Comparison of ENCODE assay signal across 11 mouse cellular contexts in the genomic region with DNA sequence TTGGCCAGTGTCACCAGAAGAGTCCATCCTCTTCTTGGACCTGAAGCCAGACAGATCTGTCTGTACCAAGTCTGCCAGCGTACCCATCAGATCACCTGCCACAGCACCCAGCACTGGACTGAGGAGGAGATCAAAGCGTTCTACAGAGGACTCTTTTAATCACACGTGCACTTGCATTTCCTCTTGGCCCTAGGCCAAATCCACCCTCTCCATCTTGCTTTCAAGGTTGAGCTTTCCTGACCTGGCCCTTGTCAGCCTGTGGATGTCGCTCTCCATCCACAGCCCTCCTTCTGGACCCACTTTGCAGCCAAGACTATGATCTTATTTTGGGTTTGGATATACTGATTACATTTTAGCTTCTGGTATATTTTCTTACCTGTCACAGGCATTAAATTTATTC.
DNase-seq lines count a peak whose midpoint lies in the region.
"Had no signal": no experiment of that assay in that cellular context is flagged by ENCODE, and none has a peak within 500 bp of the region (broad histone marks: within the 10 kb centered on the region; RNA-seq: fewer than 3 reads in every experiment).

No protein-coding gene starts in this region.

- H3K27me3 ChIP-seq in midbrain, embryonic 10.5 days (ENCODE audit: low read depth, poor library complexity, severe bottlenecking) = no peaks in the 10 kb centered on the region
- H3K27me3 ChIP-seq: forebrain, embryonic 15.5 days; hindbrain, embryonic 13.5 days had no signal

- no peaks in the 10 kb centered on the region for H3K9me3 ChIP-seq in midbrain, embryonic 10.5 days (replicated peaks)
- H3K9me3 ChIP-seq: forebrain, embryonic 15.5 days; hindbrain, embryonic 13.5 days had no signal

- 90% methylated on average over 4 of the region's 4 CpGs for WGBS in midbrain, embryonic 10.5 days

- H3K4me1 ChIP-seq in midbrain, embryonic 10.5 days = no peaks in the 10 kb centered on the region

- H3K36me3 ChIP-seq in midbrain, embryonic 10.5 days = no peaks in the 10 kb centered on the region
- H3K36me3 ChIP-seq: forebrain, embryonic 15.5 days; hindbrain, embryonic 13.5 days had no signal

- no peak overlapping the region for H3K4me3 ChIP-seq in midbrain, embryonic 10.5 days
- H3K4me3 ChIP-seq: forebrain, embryonic 15.5 days; hindbrain, embryonic 13.5 days had no signal

- no peak overlapping the region for H3K27ac ChIP-seq in midbrain, embryonic 10.5 days (replicated peaks)
- H3K27ac ChIP-seq: forebrain, embryonic 15.5 days; hindbrain, embryonic 13.5 days; liver, embryonic 14.5 days had no signal

- DNase-seq in kidney, adult 9 months = peak; percentile 6
- DNase-seq in kidney, adult 8-10 months = no peak
- DNase-seq in adipocyte (ENCODE audit: low spot score) = peak; percentile 14
- DNase-seq in cerebellum, adult 8-10 months = peak; percentile 72
- peak; percentile 46 for DNase-seq in lung, postnatal 10 days
- DNase-seq in layer of hippocampus, adult 11-12 months (ENCODE audit: low spot score) = no peak
- DNase-seq in layer of hippocampus, adult 8-10 months (ENCODE audit: low spot score in 2 of 2) = no peak
- no peak for DNase-seq in midbrain, embryonic 10.5 days (ENCODE audit: low spot score)

Comparison
In these comparisons a context has a peak if more than half of its experiments do, and no peak if none do; other contexts are left out.
1. DNase-seq: peak in kidney, adult 9 months (single experiment), adipocyte (single experiment), cerebellum, adult 8-10 months (single experiment) and lung, postnatal 10 days (single experiment); none in kidney, adult 8-10 months (0 of 2), layer of hippocampus, adult 11-12 months (single experiment), layer of hippocampus, adult 8-10 months (0 of 2) and midbrain, embryonic 10.5 days (single experiment).